Mouse (Mus musculus): ENCODE measurements at regions not wholly inside any gene's neighbourhood (a gene's known extent, or its start where the extent isn't known, plus 50 kb on each side); places are given as distances from the start of the nearest gene placed in this dataset.
"Not testable (repeated sequence)": the region's sequence is repeated elsewhere in the genome, so short reads cannot be mapped to it uniquely, and the experiment has no call there.

- DNase-seq (ENCODE audit: low spot score in 2 of 2) = no peak
Observed at GRCm38 (mm10) chr1:73644394-73644793, 479.9 kb downstream of the Tns1 start.

- no peak for DNase-seq (ENCODE audit: low spot score in 2 of 2)
Observed at GRCm38 (mm10) chr1:73643431-73643830, 480.8 kb downstream of the Tns1 start.

- DNase-seq (ENCODE audit: low spot score in 2 of 2) = no peak
Observed at GRCm38 (mm10) chr1:73642691-73643109, 481.5 kb downstream of the Tns1 start.

- DNase-seq (ENCODE audit: low spot score in 2 of 2) = no peak
Observed at GRCm38 (mm10) chr1:73641456-73641855, 482.8 kb downstream of the Tns1 start.

- DNase-seq (ENCODE audit: low spot score in 2 of 2) = no peak
Observed at GRCm38 (mm10) chr1:73640726-73641451, 483.4 kb downstream of the Tns1 start.

GRCm38 (mm10) chr1:73635709-73636108 is 488.5 kb downstream of the Tns1 start:
- DNase-seq (ENCODE audit: low spot score in 2 of 2) = no peak

GRCm38 (mm10) chr1:73634871-73635270 is 489.4 kb downstream of the Tns1 start:
- no peak for DNase-seq (ENCODE audit: low spot score in 2 of 2)

- DNase-seq (ENCODE audit: low spot score in 2 of 2) = no peak
Observed at GRCm38 (mm10) chr1:73633071-73633470, 491.2 kb downstream of the Tns1 start.

- no peak for DNase-seq (ENCODE audit: low spot score in 2 of 2)
Observed at GRCm38 (mm10) chr1:73630363-73630762, 493.9 kb downstream of the Tns1 start.

GRCm38 (mm10) chr1:73625365-73625764 is 498.9 kb downstream of the Tns1 start:
- no peak for DNase-seq (ENCODE audit: low spot score in 2 of 2)

- DNase-seq (ENCODE audit: low spot score in 2 of 2) = not testable (repeated sequence)
Observed at GRCm38 (mm10) chr1:73621121-73621520, 503.1 kb downstream of the Tns1 start.

- DNase-seq (ENCODE audit: low spot score in 2 of 2) = peak in 1 of 2 experiments; percentile 30
Observed at GRCm38 (mm10) chr1:73618551-73619170, 505.6 kb downstream of the Tns1 start.

GRCm38 (mm10) chr1:73593653-73594385 is 530.4 kb downstream of the Tns1 start:
- no peak for DNase-seq (ENCODE audit: low spot score in 2 of 2)

- DNase-seq (ENCODE audit: low spot score in 2 of 2) = no peak
Observed at GRCm38 (mm10) chr1:73591342-73592099, 532.7 kb downstream of the Tns1 start.

GRCm38 (mm10) chr1:73579680-73580079 is 544.6 kb downstream of the Tns1 start:
- no peak for DNase-seq (ENCODE audit: low spot score in 2 of 2)

- DNase-seq (ENCODE audit: low spot score in 2 of 2) = no peak
Observed at GRCm38 (mm10) chr1:73577019-73577418, 547.2 kb downstream of the Tns1 start.

- DNase-seq (ENCODE audit: low spot score in 2 of 2) = no peak
Observed at GRCm38 (mm10) chr1:73575694-73576093, 548.6 kb downstream of the Tns1 start.

GRCm38 (mm10) chr1:73570944-73571343 is 553.3 kb downstream of the Tns1 start:
- no peak for DNase-seq (ENCODE audit: low spot score in 2 of 2)

- DNase-seq (ENCODE audit: low spot score in 2 of 2) = no peak
Observed at GRCm38 (mm10) chr1:73566770-73567169, 551.1 kb upstream of the Tnp1 start.

GRCm38 (mm10) chr1:73560594-73560993 is 544.9 kb upstream of the Tnp1 start:
- no peak for DNase-seq (ENCODE audit: low spot score in 2 of 2)

- DNase-seq (ENCODE audit: low spot score in 2 of 2) = no peak
Observed at GRCm38 (mm10) chr1:73547877-73548276, 532.2 kb upstream of the Tnp1 start.

- no peak for DNase-seq (ENCODE audit: low spot score in 2 of 2)
Observed at GRCm38 (mm10) chr1:73545401-73545800, 529.7 kb upstream of the Tnp1 start.
